Mouse (Mus musculus): Measurements from ENCODE around the gene Hoxb3. TPM values are rescaled to one million over a fixed set of nuclear protein-coding genes. Genes with fewer than 3 reads are reported as not detected.

Hoxb3 gene
- total RNA-seq, 4 experiments from 2014 or later, result 0.24 to 0.40 (median 0.30) TPM

DNA sequence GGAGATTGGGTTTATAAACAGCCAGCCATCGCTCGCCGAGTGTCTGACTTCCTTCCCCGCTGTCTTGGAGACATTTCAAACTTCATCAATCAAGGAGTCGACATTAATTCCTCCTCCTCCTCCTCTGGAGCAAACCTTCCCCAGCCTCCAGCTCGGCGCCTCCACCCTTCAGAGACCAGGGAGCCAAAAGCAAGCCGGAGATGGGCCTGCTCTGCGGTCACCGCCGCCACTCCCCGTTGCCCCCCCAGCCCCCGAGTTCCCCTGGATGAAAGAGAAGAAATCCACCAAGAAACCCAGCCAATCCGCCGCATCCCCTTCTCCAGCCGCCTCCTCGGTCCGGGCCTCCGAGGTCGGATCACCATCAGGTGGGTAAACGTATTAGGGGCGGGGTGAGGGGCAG lies 28.7 kb downstream of the Hoxb3 start:
- no peak for DNase-seq (ENCODE audit: low spot score in 2 of 2)

DNA sequence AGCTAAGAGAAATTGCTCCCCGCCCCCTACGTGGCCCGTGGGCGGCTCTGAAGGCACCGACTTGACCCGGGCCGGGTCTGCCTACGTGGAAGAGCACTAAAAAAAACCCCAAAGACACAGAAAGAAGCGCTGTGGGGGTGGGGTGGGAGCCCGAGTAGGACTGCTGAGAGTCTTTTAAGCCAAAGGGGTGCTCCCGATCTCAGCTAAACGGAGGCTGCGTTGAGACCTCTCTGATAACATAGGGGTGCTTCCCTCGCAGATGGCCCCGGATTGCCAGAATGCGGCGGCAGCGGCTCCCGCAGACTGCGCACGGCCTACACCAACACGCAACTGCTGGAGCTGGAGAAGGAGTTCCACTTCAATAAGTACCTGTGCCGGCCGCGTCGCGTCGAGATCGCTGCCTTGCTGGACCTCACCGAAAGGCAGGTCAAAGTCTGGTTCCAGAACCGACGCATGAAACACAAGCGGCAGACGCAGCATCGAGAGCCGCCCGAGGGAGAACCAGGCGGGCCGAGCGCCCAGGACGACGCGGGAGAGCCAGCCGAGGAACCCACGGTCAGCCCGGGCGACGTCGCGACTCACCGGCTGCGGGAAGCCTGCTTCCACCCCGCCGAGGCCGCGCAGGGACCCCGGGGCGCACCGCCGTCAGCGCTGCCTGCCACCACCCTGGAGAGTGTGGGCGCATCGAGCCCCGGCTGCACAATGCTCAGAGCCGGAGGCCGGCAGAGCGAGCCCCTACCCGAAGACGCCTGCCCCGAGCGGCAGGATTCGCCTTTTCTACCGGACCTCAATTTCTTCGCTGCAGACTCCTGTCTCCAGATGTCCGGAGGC lies 29.8 kb downstream of the Hoxb3 start:
- no peak for DNase-seq (ENCODE audit: low spot score in 2 of 2)

DNA sequence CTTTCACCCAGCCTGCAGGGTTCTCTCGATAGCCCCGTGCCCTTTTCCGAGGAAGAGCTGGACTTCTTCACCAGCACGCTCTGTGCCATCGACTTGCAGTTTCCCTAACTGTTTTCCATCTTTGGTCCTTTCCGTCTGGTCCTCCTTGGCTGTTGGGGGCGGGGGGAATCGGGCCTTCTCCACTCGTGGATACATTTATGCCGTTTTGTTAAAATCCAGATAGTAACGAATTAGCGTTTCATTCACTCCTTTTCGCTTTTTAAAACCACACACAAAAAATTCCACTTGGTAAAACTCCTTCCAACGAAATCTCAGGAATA lies 30.4 kb downstream of the Hoxb3 start:
- no peak for DNase-seq (ENCODE audit: low spot score in 2 of 2)

DNA sequence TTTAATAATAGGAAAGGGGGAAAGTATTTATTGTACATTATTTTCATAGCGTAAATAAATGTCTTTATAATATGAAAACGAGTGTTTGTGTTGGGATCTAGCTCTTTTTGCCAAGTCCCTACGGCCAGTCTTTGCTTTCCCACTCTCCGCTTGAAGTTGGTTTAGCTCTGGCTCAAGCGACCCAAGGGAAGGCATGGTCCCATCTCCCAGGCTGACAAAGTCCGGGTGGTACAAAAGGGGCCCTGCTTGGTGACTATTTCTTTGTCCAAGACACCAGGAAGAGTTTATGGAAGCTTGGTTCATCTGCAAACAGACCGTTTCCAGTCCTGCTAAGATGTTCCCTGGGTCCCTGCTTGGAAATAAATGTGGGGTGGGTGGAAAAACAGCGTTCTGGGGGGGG lies 30.8 kb downstream of the Hoxb3 start:
- no peak for DNase-seq (ENCODE audit: low spot score in 2 of 2)

DNA sequence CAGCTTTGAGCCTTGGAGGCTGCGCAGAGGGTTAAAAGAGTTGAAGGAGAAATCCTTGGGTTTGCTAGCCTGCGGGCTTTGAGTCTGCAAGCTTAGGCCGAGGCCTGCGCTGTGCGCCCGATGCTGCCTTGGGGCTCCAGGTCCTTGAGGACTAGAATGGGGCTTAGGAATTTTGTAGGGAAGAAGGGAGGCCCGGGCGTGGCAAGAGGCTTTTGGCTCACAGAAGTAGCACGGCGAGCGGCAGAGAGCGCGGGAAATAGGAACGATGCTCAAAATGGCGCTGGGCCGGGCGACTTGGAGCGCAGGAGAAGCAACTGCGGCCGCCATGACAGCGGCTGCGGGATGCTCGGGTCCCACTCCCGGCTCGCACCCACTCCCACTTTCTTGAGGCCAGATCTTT lies 31.2 kb downstream of the Hoxb3 start:
- no peak for DNase-seq (ENCODE audit: low spot score in 2 of 2)

DNA sequence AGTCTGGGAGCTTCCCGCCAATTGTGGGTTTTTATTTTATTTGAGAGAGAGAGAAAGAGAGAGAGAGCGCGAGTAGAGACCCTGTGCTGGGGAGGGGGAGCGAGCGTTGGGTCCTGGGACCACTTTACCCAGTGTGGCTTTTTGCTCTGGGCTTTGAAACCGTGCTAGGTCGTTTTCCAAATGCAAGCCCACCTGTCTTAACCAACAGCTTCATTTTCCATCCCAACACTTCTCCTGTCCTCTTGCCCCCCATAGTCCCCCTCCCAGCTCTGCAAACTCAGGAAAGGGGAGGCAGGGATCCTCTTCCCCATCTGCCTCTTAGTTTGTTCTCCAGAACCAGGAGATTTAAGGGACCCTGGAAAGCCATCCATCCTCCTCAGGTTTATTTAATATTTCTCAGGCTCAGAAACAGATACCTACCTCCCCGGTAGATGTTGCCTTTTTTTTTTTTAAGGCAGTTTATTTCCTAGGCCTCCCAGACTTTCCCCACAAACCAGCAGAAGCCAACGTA lies 31.7 kb downstream of the Hoxb3 start:
- DNase-seq (ENCODE audit: low spot score in 2 of 2), result no peak

DNA sequence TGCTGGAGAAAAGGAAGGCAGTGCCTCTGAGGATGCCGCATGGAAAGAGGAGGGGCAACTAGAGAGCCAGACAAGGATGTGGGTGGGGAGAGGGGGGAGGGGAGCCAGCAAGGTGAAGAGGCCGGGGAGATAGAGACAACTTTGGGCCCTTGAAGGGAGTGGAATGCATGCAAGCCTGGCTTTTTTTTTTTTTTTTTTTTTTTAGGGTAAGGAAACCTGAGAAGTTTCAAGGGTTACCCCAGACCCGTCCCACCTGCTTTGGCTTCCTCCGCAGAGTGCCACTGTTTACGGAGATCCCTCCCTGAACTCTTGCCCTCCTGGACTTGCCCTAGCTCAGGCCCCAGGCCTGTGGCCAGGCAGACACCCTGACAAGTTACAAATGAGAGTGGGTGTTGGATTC lies 40.7 kb downstream of the Hoxb3 start:
- DNase-seq (ENCODE audit: low spot score in 2 of 2), result no peak

DNA sequence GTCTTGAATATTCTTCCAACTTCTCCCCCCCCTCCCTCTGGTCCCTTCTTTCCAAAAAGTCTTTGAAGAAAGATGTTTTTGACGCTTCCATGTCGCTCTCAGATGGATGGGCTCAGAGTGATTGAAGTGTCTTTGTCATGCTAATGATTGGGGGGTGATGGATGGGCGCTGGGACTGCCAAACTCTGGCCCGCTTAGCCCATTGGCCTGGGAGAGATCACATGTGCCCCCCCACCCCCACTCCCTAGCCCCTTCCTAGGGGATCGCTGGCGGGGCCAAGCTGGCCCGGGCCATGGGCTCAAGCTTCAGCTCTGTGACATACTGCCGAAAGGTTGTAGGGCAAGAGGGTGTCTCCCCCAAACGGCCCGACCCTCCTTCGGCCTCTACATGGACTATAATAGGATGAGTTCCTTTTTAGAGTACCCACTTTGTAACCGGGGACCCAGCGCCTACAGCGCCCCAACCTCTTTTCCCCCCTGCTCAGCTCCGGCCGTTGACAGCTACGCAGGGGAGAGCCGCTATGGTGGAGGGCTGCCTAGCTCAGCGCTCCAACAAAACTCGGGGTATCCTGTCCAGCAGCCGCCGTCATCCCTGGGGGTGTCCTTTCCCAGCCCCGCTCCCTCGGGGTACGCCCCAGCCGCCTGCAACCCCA lies 42.4 kb downstream of the Hoxb3 start, which contains the start of gene Hoxb1:
Hoxb1 (plus strand) TSS at position 312 of the 651 bp plus-strand sequence.
- DNase-seq (ENCODE audit: low spot score in 2 of 2), result no peak

DNA sequence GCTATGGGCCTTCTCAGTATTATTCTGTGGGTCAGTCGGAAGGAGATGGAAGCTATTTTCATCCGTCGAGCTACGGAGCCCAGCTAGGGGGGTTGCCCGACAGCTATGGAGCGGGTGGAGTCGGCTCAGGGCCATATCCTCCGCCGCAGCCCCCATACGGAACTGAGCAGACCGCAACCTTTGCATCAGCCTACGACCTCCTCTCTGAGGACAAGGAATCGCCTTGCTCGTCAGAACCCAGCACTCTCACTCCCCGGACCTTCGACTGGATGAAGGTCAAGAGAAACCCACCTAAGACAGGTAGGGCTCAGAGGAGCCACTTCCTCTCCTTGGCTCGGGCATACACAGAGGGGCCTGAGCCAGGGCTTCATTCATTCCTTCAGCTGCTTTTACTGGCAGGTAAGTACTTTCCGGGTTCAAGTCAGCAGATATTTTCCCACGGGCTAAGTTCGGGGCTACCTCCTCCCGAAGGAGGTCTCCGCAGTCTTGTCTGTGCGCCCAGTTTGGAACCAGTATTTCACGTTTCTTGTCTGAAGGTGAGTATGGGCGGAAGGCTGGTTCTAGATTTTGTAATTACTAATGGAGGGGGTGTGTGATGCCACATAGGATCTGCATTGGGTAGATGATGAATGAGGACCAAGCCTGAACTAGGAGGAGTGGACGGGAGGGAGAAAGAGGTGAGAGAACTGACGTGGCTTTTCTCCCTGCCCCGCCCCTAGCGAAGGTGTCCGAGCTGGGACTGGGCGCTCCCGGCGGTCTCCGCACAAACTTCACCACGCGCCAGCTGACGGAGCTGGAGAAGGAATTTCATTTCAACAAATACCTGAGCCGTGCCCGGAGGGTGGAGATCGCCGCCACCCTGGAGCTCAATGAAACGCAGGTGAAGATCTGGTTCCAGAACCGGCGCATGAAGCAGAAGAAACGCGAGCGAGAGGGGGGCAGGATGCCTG lies 43.2 kb downstream of the Hoxb3 start:
- no peak for DNase-seq (ENCODE audit: low spot score in 2 of 2)

DNA sequence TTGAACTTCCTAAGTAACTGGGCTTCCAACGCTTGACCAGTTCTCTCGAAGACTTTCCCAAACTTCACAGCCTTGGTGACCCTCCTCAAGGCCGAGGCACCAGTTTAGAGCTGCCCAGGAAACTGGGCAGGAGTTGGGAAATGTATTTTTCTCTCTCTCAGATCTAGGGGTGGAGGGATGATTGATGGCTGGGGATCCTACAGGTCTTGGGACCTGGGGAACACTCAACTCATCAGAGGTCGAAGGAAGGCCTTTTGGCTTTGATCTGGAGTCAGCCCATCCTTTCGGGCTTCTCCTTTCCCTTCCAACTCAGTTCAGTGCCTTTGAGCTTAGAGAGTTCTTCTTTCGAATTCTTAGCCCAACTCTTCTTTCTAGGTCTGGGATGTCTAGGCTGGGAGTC lies 44.0 kb downstream of the Hoxb3 start:
- DNase-seq (ENCODE audit: low spot score in 2 of 2), result no peak

DNA sequence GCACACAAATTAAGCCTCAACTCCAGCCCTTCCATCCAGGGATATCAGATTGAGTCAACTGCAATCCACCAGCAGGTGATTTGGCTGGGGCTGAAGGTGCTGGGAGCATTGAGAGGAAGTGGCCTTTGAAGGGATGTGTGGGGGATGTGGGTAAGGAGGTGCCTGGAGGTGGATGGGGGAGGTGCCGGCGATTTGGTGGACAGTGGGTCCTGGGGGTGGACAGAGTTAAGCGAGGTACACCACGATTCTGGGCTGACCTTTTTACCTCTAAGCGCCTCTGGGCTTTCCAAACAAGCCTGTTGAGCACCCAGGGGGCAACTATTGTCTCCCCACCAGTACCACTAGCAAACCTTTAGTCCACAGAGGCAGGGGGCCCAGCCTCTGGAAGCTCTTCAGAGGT lies 45.6 kb downstream of the Hoxb3 start:
- DNase-seq (ENCODE audit: low spot score in 2 of 2), result no peak

DNA sequence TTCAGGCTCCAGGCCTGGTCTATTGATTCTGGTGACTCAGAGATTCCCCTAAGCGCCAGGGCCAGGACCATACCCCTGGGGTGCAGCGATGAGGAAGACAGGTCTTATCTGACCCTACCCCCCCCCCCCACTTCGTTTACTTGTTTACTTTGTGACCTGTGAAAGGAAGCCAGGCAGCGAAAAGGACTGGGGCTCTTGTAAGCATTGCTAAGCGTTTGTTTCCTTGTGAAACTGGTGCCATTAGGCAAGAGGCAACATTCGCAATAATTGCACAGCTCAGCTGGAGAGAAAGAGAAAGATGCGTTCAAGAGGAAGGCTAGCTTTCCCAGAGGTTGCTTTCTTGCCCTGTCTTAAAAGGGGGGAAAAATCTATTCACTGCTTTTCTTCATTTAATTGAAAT lies 46.0 kb downstream of the Hoxb3 start:
- DNase-seq (ENCODE audit: low spot score in 2 of 2), result no peak

DNA sequence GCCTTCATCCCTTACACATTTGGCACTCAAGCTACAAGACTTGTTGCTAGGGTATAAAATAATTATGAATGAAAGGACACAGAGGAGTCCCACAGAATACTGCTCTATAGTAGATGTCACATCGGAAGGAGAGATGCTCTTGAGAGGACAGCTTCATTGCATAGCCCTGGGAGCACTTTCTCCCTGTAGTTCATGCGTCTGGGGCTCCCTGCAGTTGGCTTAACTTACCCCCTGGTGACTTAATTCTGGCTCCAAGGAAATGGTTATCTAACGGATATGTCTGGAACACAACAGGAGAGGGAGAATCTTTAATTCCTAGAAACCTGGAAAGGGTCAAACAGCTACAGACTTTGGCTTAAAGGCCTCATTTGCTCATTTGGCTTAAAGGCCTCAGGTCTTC lies 48.6 kb downstream of the Hoxb3 start:
- DNase-seq (ENCODE audit: low spot score in 2 of 2), result no peak

DNA sequence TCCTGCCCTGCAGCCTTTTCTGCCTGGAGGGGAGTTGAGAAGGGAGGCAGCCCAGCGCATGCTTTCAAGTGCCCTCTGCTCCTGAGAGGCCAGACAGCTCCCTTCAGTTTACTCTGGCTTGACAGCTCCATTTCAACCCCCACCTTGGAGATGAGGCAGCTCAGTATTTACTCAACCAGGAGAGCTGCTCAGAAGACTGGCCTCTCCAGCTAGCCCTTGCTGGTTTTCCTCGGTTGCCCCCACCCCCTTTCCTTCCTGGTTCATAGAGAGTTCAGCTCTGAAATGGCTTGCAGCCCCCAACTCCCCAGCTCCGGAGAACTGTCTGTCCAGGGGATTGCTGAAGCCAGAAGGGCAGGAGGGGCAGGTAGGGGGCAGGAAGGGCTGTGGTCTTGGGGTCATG lies 49.4 kb downstream of the Hoxb3 start:
- no peak for DNase-seq (ENCODE audit: low spot score in 2 of 2)

DNA sequence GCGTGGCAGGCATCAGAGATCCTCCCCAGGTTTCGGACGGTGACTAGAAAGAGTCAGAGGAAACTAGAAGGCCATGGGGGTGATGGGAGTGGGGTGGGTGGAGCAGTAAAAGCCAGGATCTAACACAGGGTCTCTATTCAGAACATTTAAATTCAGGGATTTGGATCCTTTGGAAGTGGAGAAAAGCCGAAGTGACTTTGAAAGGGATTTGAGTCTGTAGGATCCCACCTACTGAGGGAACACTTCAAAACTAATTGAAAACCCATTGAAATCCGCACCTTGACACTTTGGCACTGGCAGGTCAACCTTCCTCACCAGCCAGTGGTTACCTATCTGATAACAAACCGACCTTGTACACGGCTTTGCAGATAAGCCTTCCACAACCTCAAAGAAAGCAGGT lies 51.7 kb downstream of the Hoxb3 start:
- no peak for DNase-seq (ENCODE audit: low spot score in 2 of 2)

DNA sequence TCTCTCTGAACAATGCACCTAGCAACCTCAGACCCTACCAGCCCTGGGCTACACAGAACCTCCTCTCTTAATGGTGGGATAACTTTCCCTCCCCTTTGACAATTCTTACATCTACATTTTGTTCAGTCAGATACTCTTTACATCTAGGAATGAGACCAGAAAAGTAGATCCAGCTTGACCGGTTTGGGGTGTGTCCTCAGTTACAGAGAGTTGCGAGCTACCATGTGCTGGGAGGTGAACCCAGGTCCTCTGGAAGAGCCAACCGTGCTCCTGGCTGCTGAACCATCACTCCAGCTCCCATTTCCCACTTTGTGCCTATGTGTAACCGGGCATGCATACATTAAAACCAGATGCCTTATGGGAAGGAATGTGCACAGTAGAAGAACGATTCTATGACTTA lies 60.3 kb downstream of the Hoxb3 start:
- DNase-seq (ENCODE audit: low spot score in 2 of 2), result no peak

DNA sequence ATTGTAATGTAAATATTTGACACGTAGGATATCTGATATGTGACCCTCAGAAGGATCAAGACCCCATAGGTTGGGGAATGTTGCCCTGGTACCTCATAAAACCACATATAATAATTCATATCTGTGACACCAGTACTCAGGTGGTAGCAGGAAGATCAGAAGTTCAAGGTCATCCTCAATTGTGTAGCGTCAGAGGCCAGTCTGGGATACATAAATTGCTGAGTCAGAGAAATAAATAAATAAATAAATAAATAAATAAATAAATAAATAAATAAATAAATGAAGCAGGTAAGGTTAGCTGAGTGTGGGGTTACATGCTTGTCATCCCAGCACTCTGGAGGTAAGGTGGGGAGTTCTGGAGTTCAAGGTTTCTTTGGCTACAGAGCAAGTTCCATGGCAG lies 64.5 kb downstream of the Hoxb3 start:
- DNase-seq (ENCODE audit: low spot score in 2 of 2), result no peak

DNA sequence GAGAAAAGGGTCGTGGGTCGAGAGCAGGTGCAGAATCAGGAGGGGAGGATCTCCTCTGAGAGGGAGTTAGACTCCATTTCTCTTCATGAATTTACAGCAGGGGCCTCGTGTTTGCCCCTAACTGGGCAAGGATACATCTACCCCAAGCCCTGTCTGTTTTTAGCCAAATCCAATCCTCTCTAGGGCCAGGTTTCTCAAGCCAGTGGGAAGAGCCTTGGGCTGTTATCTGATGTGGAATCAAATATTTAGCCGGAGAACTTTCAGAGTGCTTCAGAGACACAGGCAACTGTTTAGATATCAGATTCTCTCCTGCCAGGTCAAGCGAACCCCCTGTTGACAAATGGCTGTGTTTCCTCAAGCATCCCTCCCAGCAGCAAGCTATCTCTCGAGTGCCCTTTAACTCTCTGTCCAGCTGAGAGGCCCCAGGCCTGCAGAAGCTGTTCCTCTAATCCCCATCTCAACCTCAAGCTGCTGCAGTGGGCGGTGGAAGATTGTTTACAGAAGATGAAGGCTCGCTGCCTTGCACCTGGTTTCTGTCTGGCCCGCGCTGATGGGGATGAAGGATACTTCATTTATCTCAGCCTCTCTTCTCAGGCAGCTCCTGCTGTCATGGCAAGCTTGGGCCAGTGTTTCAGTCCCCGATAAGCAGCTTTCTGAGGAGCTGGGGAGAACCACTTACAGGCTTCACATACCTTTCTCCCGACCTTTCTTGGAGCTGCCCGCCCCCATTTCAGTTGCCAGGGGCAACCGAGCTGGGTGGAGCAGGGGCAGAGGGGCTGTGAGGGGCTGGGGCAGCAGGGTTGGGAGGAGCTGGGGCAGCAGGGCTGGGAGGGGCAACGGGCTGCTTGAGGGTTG lies 73.9 kb downstream of the Hoxb3 start:
- no peak for DNase-seq (ENCODE audit: low spot score in 2 of 2)

All from gastrocnemius, adult 8-10 months (tissue).